8 mouse cellular contexts compared by ENCODE assay signal in the genomic region with DNA sequence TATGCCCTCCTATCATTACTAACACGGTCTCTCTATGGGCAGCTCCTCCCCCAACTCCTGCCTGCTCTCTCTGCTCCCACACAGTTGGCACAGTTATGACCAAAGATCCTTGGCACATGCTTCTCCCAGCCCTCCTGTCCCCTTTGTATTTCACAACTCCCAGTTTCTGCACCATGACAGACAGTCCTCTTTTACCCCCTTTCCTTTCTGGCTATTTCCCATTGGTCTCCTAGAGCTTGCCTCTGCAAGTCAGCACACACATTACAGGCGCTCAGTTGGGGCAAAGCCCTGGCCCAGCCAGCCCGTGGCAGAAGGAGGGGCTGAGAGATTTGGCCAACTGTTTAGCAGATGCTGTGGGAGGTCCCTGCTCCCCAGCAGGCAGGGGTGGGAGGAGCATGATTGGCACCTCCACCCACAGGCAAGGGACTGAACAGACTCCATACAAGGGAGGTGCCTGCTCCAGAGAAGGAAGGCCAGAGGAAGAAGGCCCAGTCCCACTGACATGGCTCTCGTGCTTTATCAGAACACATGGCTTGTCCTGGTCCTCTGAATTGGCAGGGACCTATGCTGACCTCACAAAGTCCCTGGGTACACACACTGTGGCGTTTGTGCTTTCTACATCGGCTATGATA.
DNase-seq lines count a peak whose midpoint lies in the region; ATAC-seq lines count a peak whose summit lies in the region.

No protein-coding gene starts in this region.

- H3K4me2 ChIP-seq in hindbrain, embryonic 12.5 days (replicated peaks) = no peak overlapping the region; the same call in 1 of the 2 replicates

- peak overlapping the region; percentile 66; the same call in 1 of the 2 replicates for H3K27ac ChIP-seq in hindbrain, embryonic 12.5 days

- 24% methylated on average over 6 of the region's 6 CpGs for WGBS in hindbrain, embryonic 12.5 days

- ATAC-seq in hindbrain, embryonic 12.5 days (ENCODE audit: low FRiP score) = peak; percentile 76

- H3K36me3 ChIP-seq in hindbrain, embryonic 12.5 days = no peaks in the 10 kb centered on the region

- H3K9me3 ChIP-seq in hindbrain, embryonic 12.5 days (replicated peaks) = no peaks in the 10 kb centered on the region

- no peak overlapping the region for H3K9ac ChIP-seq in hindbrain, embryonic 12.5 days

- peaks cover 36% of the 10 kb centered on the region for H3K4me1 ChIP-seq in hindbrain, embryonic 12.5 days

- no peak overlapping the region for H3K4me3 ChIP-seq in hindbrain, embryonic 12.5 days

- peak; percentile 99 for DNase-seq in adipocyte (ENCODE audit: low spot score)
- DNase-seq in cerebellum, adult 9-11 months = peak; percentile 54
- peak; percentile 49 to 73 for DNase-seq in frontal cortex, adult 2 months (ENCODE audit: extremely low spot score in 1 of 2, low spot score in 1 of 2)
- peak; percentile 84 to 87 for DNase-seq in layer of hippocampus, postnatal 36 days
- peak; percentile 47 for DNase-seq in lung, postnatal 14 days
- peak; percentile 34 for DNase-seq in right cerebral cortex, postnatal 14 days
- DNase-seq in urinary bladder, postnatal 25 days (ENCODE audit: low spot score) = no peak

- H3K27me3 ChIP-seq in hindbrain, embryonic 12.5 days = no peaks in the 10 kb centered on the region
